In the genomic region with DNA sequence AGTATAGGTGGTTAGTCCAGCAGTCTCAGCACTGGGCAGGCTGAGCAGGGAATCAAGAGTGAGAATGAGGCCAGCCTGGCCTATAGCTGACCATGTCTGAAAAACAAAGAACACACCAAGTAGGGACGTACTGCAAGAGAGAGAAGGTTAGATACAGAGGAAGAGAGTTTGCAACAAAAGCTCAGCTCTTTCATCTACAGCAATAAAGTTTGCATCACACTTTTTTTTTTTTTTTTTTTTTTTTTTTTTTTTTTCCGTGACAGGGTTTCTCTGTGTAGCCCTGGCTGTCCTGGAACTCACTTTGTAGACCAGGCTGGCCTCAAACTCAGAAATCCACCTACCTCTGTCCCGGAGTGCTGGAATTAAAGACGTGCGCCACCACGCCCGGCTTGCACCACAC, we compare ENCODE assay signal across 16 mouse cellular contexts.
"Had no signal": no experiment of that assay in that cellular context is flagged by ENCODE, and none has a peak within 500 bp of the region (broad histone marks: within the 10 kb centered on the region; RNA-seq: fewer than 3 reads in every experiment).

No protein-coding gene starts in this region.

- H3K9me3 ChIP-seq: neural tube, embryonic 12.5 days; neural tube, embryonic 13.5 days; neural tube, embryonic 15.5 days; stomach, embryonic 15.5 days had no signal

- H3K4me2 ChIP-seq: neural tube, embryonic 12.5 days; neural tube, embryonic 13.5 days; neural tube, embryonic 15.5 days; stomach, embryonic 15.5 days had no signal

- H3K9ac ChIP-seq: neural tube, embryonic 12.5 days; neural tube, embryonic 13.5 days; neural tube, embryonic 15.5 days; stomach, embryonic 15.5 days had no signal

- DNase-seq: right cerebral cortex, adult 18-20 months; right cerebral cortex, postnatal 14 days; right cerebral cortex, postnatal 25 days; right cerebral cortex, postnatal 4 days; spleen, adult 18-20 months; thymus, adult 18-20 months; thymus, adult 2 months; thymus, postnatal 14 days; thymus, postnatal 25 days; thymus, postnatal 36 days; thymus, postnatal 4 days had no signal

- H3K27ac ChIP-seq: neural tube, embryonic 12.5 days; neural tube, embryonic 13.5 days; neural tube, embryonic 15.5 days; stomach, embryonic 15.5 days; stomach, postnatal 0 days had no signal

- H3K4me3 ChIP-seq: neural tube, embryonic 12.5 days; neural tube, embryonic 13.5 days; neural tube, embryonic 15.5 days; stomach, embryonic 15.5 days had no signal

- H3K4me1 ChIP-seq: neural tube, embryonic 12.5 days; neural tube, embryonic 13.5 days; neural tube, embryonic 15.5 days; stomach, embryonic 15.5 days had no signal

- H3K36me3 ChIP-seq: neural tube, embryonic 12.5 days; neural tube, embryonic 13.5 days; neural tube, embryonic 15.5 days; stomach, embryonic 15.5 days had no signal

- H3K27me3 ChIP-seq: neural tube, embryonic 12.5 days; neural tube, embryonic 13.5 days; neural tube, embryonic 15.5 days; stomach, embryonic 15.5 days had no signal
